Mouse (Mus musculus): ENCODE measurements around the gene Pgpep1.
A peak's percentile ranks its signal among the peaks of the same experiment; 100 is the strongest.

DNA sequence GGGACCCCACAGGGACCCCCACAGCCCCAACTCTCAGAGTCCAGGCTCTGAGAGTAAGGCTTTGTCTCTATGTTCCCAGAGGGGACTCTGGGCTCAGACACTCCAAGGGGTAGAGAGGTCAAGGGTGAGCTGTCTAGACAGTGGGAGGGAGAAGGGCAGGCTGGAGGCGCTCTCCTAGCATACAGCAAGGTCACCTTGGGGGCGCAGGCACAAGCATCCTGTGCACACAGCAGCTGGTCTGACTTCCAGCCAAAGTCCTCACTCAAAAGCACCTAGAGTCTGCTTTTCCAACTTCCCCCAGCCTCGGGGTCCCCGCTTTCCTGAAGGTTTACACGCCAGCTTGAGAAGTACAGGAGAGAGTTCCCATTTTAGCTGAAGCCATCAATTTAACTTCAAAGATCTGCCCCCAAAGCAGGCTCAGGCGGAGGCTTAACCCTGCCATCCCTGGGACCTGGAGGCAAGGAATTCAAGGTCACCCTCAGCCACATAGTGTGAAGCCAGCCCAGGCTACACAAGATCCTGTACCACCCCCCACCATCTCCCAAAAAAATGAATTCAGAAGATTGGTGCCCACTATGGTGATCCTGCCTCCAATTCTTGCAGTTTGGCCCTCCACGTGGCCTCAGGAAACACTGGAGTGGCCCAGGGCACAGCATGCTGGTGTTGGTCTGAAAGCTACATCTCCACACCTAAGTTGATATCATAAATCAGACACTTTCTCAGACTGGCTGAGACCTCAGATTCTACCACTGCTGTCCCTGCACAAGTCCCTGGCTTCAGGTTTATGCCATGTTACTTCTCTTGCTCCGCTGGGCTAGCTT lies 12.6 kb downstream of the Pgpep1 start:
- TF ChIP-seq POLR2A (IDR thresholded peaks at IDR 0.05; ENCODE audit: extremely low read depth, insufficient read depth, low read length) (0 out of 2 replicates have a peak, but pooled peaks have one; percentile 13), CTCF (IDR thresholded peaks at IDR 0.05; ENCODE audit: low read depth, low read length) (no peak)
